Mouse (Mus musculus) kidney, embryonic 14.5 days (tissue): ENCODE results near the gene Tppp. TPM values are rescaled to one million over a fixed set of nuclear protein-coding genes. Genes with fewer than 3 reads are reported as not detected.
"Not testable (repeated sequence)": the region's sequence is repeated elsewhere in the genome, so short reads cannot be mapped to it uniquely, and the experiment has no call there.

Source experiments
- ATAC-seq: fragments of 200-750 bp; cut with Nextera tagmentation; 2 replicates; pipeline ENCODE4 v1.8.0; 2017; ENCODE audit warnings: moderate number of reproducible peaks, mild to moderate bottlenecking, moderate TSS enrichment, moderate library complexity; ENCODE audit not compliant: low FRiP score, low TSS enrichment
- H3K27ac ChIP-seq: fragments of 300-500 bp; sonication (generic); 2 replicates; pipeline ENCODE4 v1.5.1; 2014; ENCODE audit warnings: low read depth, mild to moderate bottlenecking, low read length, moderate library complexity, mixed read lengths
- H3K27me3 ChIP-seq: fragments of 300-500 bp; sonication (generic); 2 replicates; pipeline ENCODE4 v1.6.1; 2014; ENCODE audit warnings: mild to moderate bottlenecking, low read length; ENCODE audit not compliant: control insufficient read depth, insufficient read depth
- H3K36me3 ChIP-seq: fragments of 300-500 bp; sonication (generic); 2 replicates; pipeline ENCODE4 v1.6.1; 2014; ENCODE audit warnings: low read length, mixed read lengths; ENCODE audit not compliant: control insufficient read depth, insufficient read depth
- H3K4me1 ChIP-seq: fragments of 300-500 bp; sonication (generic); 2 replicates; pipeline ENCODE4 v1.6.1; 2014; ENCODE audit warnings: low read length, mixed read lengths; ENCODE audit not compliant: control insufficient read depth, insufficient read depth
- H3K4me2 ChIP-seq: fragments of 300-500 bp; sonication (generic); replicated peaks from 2 replicates; pipeline ENCODE4 v1.6.1; 2014; ENCODE audit warnings: low read depth, mild to moderate bottlenecking, low read length
- H3K4me3 ChIP-seq: fragments of 300-500 bp; sonication (generic); 2 replicates; pipeline ENCODE4 v1.5.1; 2014; ENCODE audit warnings: mild to moderate bottlenecking, low read length
- H3K9ac ChIP-seq: fragments of 300-500 bp; sonication (generic); 2 replicates; pipeline ENCODE4 v1.6.1; 2014; ENCODE audit warnings: low read depth, mild to moderate bottlenecking, low read length, moderate library complexity
- H3K9me3 ChIP-seq: fragments of 300-500 bp; sonication (generic); 2 replicates; pipeline ENCODE4 v1.6.1; 2016; ENCODE audit warnings: low read length; ENCODE audit not compliant: control insufficient read depth
- WGBS: fragments of 180-500 bp; shearing (Covaris S2); extraction: QIAGEN DNeasy Blood & Tissue Kit; methylation state at CpG from one replicate; pipeline ENCODE4 v1.1.7; 2014; 5-methylcytosine and 5-hydroxymethylcytosine counted together
- polyA plus RNA-seq: library from polyadenylated mRNA; unstranded; fragments of >200 nt; fragmentation: Nextera tagmentation; extraction: Ambion mirVana; gene quantifications from 2 replicates; pipeline ENCODE4 v1.2.1, GENCODE M21; 2014

The Tppp gene
- polyA plus RNA-seq, 1 experiment from 2014 or later: 0.55 TPM

- no peak overlapping the region for H3K27ac ChIP-seq
- no peaks in the 10 kb centered on the region for H3K36me3 ChIP-seq
- H3K4me2 ChIP-seq: no peak overlapping the region
- no peak overlapping the region for H3K4me3 ChIP-seq
- no peaks in the 10 kb centered on the region for H3K4me1 ChIP-seq
- no peak for ATAC-seq
- no peaks in the 10 kb centered on the region for H3K9me3 ChIP-seq
- H3K9ac ChIP-seq: no peak overlapping the region
- H3K27me3 ChIP-seq: no peaks in the 10 kb centered on the region
- 76% methylated on average over 2 of the region's 2 CpGs for WGBS
Observed at GRCm38 (mm10) chr13:73990761-73991160, 18.4 kb upstream of the Tppp start.

- no peak for ATAC-seq
Observed at GRCm38 (mm10) chr13:73991267-73991666, 17.9 kb upstream of the Tppp start.

GRCm38 (mm10) chr13:73996456-73996855 is 12.8 kb upstream of the Tppp start:
- H3K9ac ChIP-seq: no peak overlapping the region
- no peak for ATAC-seq
- no peak overlapping the region for H3K4me3 ChIP-seq
- H3K27ac ChIP-seq: no peak overlapping the region
- no peak overlapping the region for H3K4me2 ChIP-seq
- no peaks in the 10 kb centered on the region for H3K4me1 ChIP-seq
- WGBS: 86% methylated on average over 4 of the region's 4 CpGs
- H3K9me3 ChIP-seq: no peaks in the 10 kb centered on the region
- no peaks in the 10 kb centered on the region for H3K27me3 ChIP-seq
- no peaks in the 10 kb centered on the region for H3K36me3 ChIP-seq

More at GRCm38 (mm10) chr13:73991267-73991666, 17.9 kb upstream of the Tppp start:
- no peaks in the 10 kb centered on the region for H3K27me3 ChIP-seq
- H3K4me1 ChIP-seq: no peaks in the 10 kb centered on the region
- no peak overlapping the region for H3K4me2 ChIP-seq
- H3K27ac ChIP-seq: no peak overlapping the region
- H3K36me3 ChIP-seq: no peaks in the 10 kb centered on the region
- no peak overlapping the region for H3K9ac ChIP-seq
- 83% methylated on average over 5 of the region's 5 CpGs for WGBS
- no peak overlapping the region for H3K4me3 ChIP-seq
- no peaks in the 10 kb centered on the region for H3K9me3 ChIP-seq

- Histone ChIP-seq H3K27me3 (no peaks in the 10 kb centered on the region), H3K4me1 (no peaks in the 10 kb centered on the region), H3K27ac (no peak overlapping the region), H3K9ac (no peak overlapping the region), H3K4me2 (no peak overlapping the region), H3K9me3 (no peaks in the 10 kb centered on the region), H3K4me3 (no peak overlapping the region), H3K36me3 (no peaks in the 10 kb centered on the region)
- ATAC-seq: no peak
Observed at GRCm38 (mm10) chr13:74000519-74000918, 8.7 kb upstream of the Tppp start.

GRCm38 (mm10) chr13:74000961-74001360 is 8.2 kb upstream of the Tppp start:
- Histone ChIP-seq H3K9ac (no peak overlapping the region), H3K9me3 (no peaks in the 10 kb centered on the region), H3K4me1 (no peaks in the 10 kb centered on the region), H3K4me3 (no peak overlapping the region), H3K27ac (no peak overlapping the region), H3K4me2 (no peak overlapping the region), H3K36me3 (no peaks in the 10 kb centered on the region), H3K27me3 (no peaks in the 10 kb centered on the region)
- WGBS: 82% methylated on average over 6 of the region's 6 CpGs
- ATAC-seq: no peak

GRCm38 (mm10) chr13:74001492-74001891 is 7.7 kb upstream of the Tppp start:
- 77% methylated on average over 4 of the region's 4 CpGs for WGBS

GRCm38 (mm10) chr13:74006881-74007280 is 2.3 kb upstream of the Tppp start:
- H3K4me1 ChIP-seq, H3K4me3 ChIP-seq, ATAC-seq, H3K27ac ChIP-seq, H3K9me3 ChIP-seq, H3K36me3 ChIP-seq, H3K4me2 ChIP-seq, H3K9ac ChIP-seq: not testable (repeated sequence)
- H3K27me3 ChIP-seq: peaks cover 15% of the 10 kb centered on the region
- WGBS: 87% methylated on average over 4 of the region's 4 CpGs

More at GRCm38 (mm10) chr13:74001492-74001891, 7.7 kb upstream of the Tppp start:
- Histone ChIP-seq H3K27me3 (no peaks in the 10 kb centered on the region), H3K9ac (no peak overlapping the region), H3K36me3 (no peaks in the 10 kb centered on the region), H3K4me1 (no peaks in the 10 kb centered on the region), H3K27ac (no peak overlapping the region), H3K9me3 (no peaks in the 10 kb centered on the region), H3K4me3 (no peak overlapping the region), H3K4me2 (no peak overlapping the region)
- ATAC-seq: no peak

- H3K4me2 ChIP-seq, H3K4me1 ChIP-seq, H3K27ac ChIP-seq, H3K36me3 ChIP-seq, H3K9me3 ChIP-seq, H3K4me3 ChIP-seq, H3K9ac ChIP-seq, ATAC-seq: not testable (repeated sequence)
- 73% methylated on average over 2 of the region's 2 CpGs for WGBS
- peaks cover 18% of the 10 kb centered on the region for H3K27me3 ChIP-seq
Observed at GRCm38 (mm10) chr13:74008216-74008615, 991 bp upstream of the Tppp start.

- Histone ChIP-seq H3K4me2 (peak overlapping the region; percentile 98), H3K36me3 (no peaks in the 10 kb centered on the region), H3K9me3 (no peaks in the 10 kb centered on the region), H3K4me1 (0 out of 2 replicates have a peak, but pooled peaks cover 4% of the 10 kb centered on the region), H3K27me3 (peaks cover 18% of the 10 kb centered on the region), H3K4me3 (peak overlapping the region; percentile 52), H3K27ac (no peak overlapping the region), H3K9ac (peak overlapping the region; percentile 34; the same call in 1 of the 2 replicates)
- WGBS: under 1% methylated on average over 55 of the region's 55 CpGs
- ATAC-seq: peak; percentile 28
Observed at GRCm38 (mm10) chr13:74009791-74010614, 796 bp downstream of the Tppp start.
